Mouse (Mus musculus) heart, adult 18-20 months (tissue): ENCODE data around the gene Arl14. TPM values are rescaled to one million over a fixed set of nuclear protein-coding genes. Genes with fewer than 3 reads are reported as not detected.
A peak's percentile ranks its signal among the peaks of the same experiment; 100 is the strongest.

ENCODE experiments used
- DNase-seq, 2 experiments: peaks; one replicate each; pipeline ENCODE4 v3.0.0; 2021 to 2022; ENCODE audit warnings: mixed read lengths in 1 of 2
- total RNA-seq, 2 experiments: library from RNA; stranded (reverse); gene quantifications; 2 replicates each; pipeline ENCODE4 v1.2.3; 2021

Gene Arl14
- total RNA-seq, 2 experiments from 2014 or later, result not detected

GRCm38 (mm10) chr3:69271812-69272211 lies 49.6 kb downstream of the Arl14 start:
- DNase-seq, result peak; percentile 58 to 76

Other genes starting within 250 kb of the Arl14 start
- gene Ift80, start 217.8 kb upstream of the Arl14 start, total RNA-seq, result 1 to 10 TPM; 4.0 to 5.3 TPM
- gene Smc4, start 217.7 kb upstream of the Arl14 start, total RNA-seq, result 10 to 100 TPM in 1 of 2 experiments, 1 to 10 TPM in 1; 9.7 to 13.3 TPM
- gene Trim59, start 177.7 kb upstream of the Arl14 start, total RNA-seq, result 1 to 10 TPM; 1.4 to 1.7 TPM
- gene Kpna4, start 95.3 kb upstream of the Arl14 start, total RNA-seq, result 10 to 100 TPM; 90.6 to 93.3 TPM
- 10 to 100 TPM; 29.2 TPM for gene Ppm1l, start 94.4 kb downstream of the Arl14 start, total RNA-seq